Mouse (Mus musculus) forebrain, postnatal 0 days (tissue): ENCODE results near the gene E330009J07Rik. TPM values are rescaled to one million over a fixed set of nuclear protein-coding genes. Genes with fewer than 3 reads are reported as not detected.

Experiments
- ATAC-seq: fragments of 200-750 bp; cut with Nextera tagmentation; 2 replicates; pipeline ENCODE4 v1.8.0; 2017; ENCODE audit warnings: mild to moderate bottlenecking, moderate library complexity
- DNase-seq: peaks from one replicate; pipeline ENCODE4 v3.0.0-alpha.2; 2015
- H3K27ac ChIP-seq: fragments of 300-500 bp; sonication (generic); 2 replicates; pipeline ENCODE4 v1.5.1; 2014; ENCODE audit warnings: low read depth, mild to moderate bottlenecking, antibody characterized with exemption, low read length, moderate library complexity, mixed read lengths
- H3K27me3 ChIP-seq: fragments of 300-500 bp; sonication (generic); 2 replicates; pipeline ENCODE4 v1.6.1; 2014; ENCODE audit warnings: mild to moderate bottlenecking, low read length, mixed read lengths; ENCODE audit not compliant: insufficient read depth
- H3K36me3 ChIP-seq: fragments of 300-500 bp; sonication (generic); 2 replicates; pipeline ENCODE4 v1.6.1; 2014; ENCODE audit warnings: mild to moderate bottlenecking, moderate library complexity; ENCODE audit not compliant: insufficient read depth
- H3K4me1 ChIP-seq: fragments of 300-500 bp; sonication (generic); 2 replicates; pipeline ENCODE4 v1.6.1; 2014; ENCODE audit warnings: antibody characterized with exemption; ENCODE audit not compliant: insufficient read depth
- H3K4me2 ChIP-seq: fragments of 300-500 bp; sonication (generic); 2 replicates; pipeline ENCODE4 v1.6.1; 2014; ENCODE audit warnings: low read depth, mild to moderate bottlenecking, moderate library complexity
- H3K4me3 ChIP-seq: fragments of 300-500 bp; sonication (generic); 2 replicates; pipeline ENCODE4 v1.5.1; 2014; ENCODE audit warnings: low read depth, low read length, mixed read lengths
- H3K9ac ChIP-seq: fragments of 300-500 bp; sonication (generic); 2 replicates; pipeline ENCODE4 v1.6.1; 2014; ENCODE audit warnings: mild to moderate bottlenecking
- H3K9me3 ChIP-seq: fragments of 300-500 bp; sonication (generic); 2 replicates; pipeline ENCODE4 v1.6.1; 2016; ENCODE audit warnings: low read length
- CTCF ChIP-seq: sonication (generic); IDR thresholded peaks from 2 replicates; pipeline ENCODE4 v1.5.1; 2016; ENCODE audit warnings: antibody characterized with exemption, control low read depth, low read depth
- WGBS: fragments of 180-500 bp; shearing (Covaris S2); extraction: QIAGEN DNeasy Blood & Tissue Kit; methylation state at CpG from one replicate; pipeline ENCODE4 v1.1.7; 2014; 5-methylcytosine and 5-hydroxymethylcytosine counted together
- polyA plus RNA-seq: library from polyadenylated mRNA; unstranded; fragments of >200 nt; fragmentation: Nextera tagmentation; extraction: Ambion mirVana; gene quantifications from 2 replicates; pipeline ENCODE4 v1.2.1, GENCODE M21; 2015
- total RNA-seq: library from RNA; depleted of rRNA; stranded (reverse); fragments of >200 nt; gene quantifications from 2 replicates; pipeline ENCODE4 v1.2.3, GENCODE M21; 2014

Gene E330009J07Rik
- total and polyA plus RNA-seq, 2 experiments from 2014 or later = 10.2 to 26.4 TPM

DNA sequence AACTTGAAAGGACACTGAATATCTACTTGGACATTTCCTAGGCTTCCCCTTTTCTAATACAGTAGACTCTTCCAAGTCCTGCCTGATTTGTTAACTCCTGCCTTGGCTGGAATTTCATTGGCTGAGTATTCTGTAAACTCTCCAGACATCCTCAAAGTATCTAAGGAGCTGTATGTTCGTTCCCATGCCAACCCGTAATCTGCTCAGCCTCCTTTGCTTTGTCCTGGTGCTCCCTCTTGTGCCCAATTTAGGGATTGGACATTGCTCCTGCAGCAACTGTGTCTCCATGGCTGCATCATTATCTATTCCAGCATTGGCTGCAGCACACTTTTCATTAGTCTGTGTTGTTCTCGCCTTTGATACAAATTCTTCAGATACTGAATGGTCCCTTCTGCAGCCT, 42.7 kb downstream of the E330009J07Rik start:
- peak; percentile 99 for ATAC-seq
- no peak overlapping the region for H3K4me3 ChIP-seq
- H3K9me3 ChIP-seq = no peaks in the 10 kb centered on the region
- 2% methylated on average over 3 of the region's 3 CpGs for WGBS
- H3K36me3 ChIP-seq = peaks cover 17% of the 10 kb centered on the region; the same call in 1 of the 2 replicates
- TF ChIP-seq CTCF = peak; percentile 97
- no peaks in the 10 kb centered on the region for H3K4me1 ChIP-seq
- H3K27ac ChIP-seq = no peak overlapping the region
- H3K4me2 ChIP-seq = no peak overlapping the region
- DNase-seq = peak; percentile 95
- no peaks in the 10 kb centered on the region for H3K27me3 ChIP-seq
- H3K9ac ChIP-seq = no peak overlapping the region

DNA sequence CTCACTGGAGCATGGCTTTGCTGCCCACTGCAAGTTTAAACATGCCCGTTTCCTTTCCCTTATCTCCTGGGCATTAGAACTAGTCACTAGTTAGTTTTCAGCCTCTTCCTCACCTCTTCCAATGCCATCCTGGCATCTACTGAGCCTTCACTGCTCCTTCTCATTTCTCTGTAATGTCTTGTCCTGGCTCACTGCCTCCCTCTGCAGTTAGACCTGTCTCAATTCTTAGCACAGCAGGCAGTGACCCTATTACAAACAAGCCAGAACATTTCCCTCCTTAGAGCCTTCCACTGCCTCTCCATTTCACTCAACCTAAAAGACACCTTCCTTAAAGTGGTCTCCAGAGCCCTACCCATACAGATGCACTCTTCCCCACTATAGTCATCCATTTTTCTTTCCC, 45.0 kb downstream of the E330009J07Rik start:
- H3K27me3 ChIP-seq = no peaks in the 10 kb centered on the region
- no peak overlapping the region for H3K27ac ChIP-seq
- TF ChIP-seq CTCF = peak; percentile 51
- H3K4me1 ChIP-seq = no peaks in the 10 kb centered on the region
- DNase-seq (peak; percentile 27), ATAC-seq (no peak)
- peaks cover 8% of the 10 kb centered on the region for H3K36me3 ChIP-seq
- H3K9ac ChIP-seq = no peak overlapping the region
- H3K4me3 ChIP-seq = no peak overlapping the region
- H3K9me3 ChIP-seq = no peaks in the 10 kb centered on the region
- 100% methylated on average over 1 of the region's 1 CpGs for WGBS
- H3K4me2 ChIP-seq = no peak overlapping the region

GRCm38 (mm10) chr6:40388660-40389059, 47.3 kb downstream of the E330009J07Rik start:
- peaks cover 3% of the 10 kb centered on the region for H3K36me3 ChIP-seq
- H3K27ac ChIP-seq = no peak overlapping the region
- H3K4me3 ChIP-seq = no peak overlapping the region
- H3K4me1 ChIP-seq = no peaks in the 10 kb centered on the region
- no peak overlapping the region for H3K9ac ChIP-seq
- H3K9me3 ChIP-seq = no peaks in the 10 kb centered on the region
- H3K4me2 ChIP-seq = no peak overlapping the region
- no peaks in the 10 kb centered on the region for H3K27me3 ChIP-seq
- no peak for TF ChIP-seq CTCF
- DNase-seq (no peak), ATAC-seq (no peak)
- WGBS = 65% methylated on average over 4 of the region's 4 CpGs

DNA sequence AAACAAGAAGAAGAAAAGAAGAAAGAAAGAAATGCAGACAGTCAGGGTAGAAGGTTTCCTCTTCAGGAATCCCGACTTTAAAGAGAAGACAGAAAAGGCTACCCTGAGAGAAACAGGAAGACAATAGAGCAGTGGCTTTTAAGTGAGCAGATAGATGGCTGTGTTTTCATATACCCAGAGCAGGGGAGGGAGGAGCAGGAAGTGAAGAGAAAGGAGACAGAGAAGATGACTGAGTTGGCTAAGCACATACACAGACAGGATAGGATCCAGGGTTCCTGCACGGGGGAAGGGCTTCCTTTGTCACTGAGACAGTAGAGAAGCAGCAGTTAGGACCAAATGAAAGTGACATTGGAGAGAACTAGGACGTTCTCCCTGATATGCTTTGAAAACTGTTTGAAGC, 50.3 kb downstream of the E330009J07Rik start:
- no peak overlapping the region for H3K4me2 ChIP-seq
- H3K27ac ChIP-seq = no peak overlapping the region
- no peak for ATAC-seq
- no peak overlapping the region for H3K9ac ChIP-seq
- H3K4me3 ChIP-seq = no peak overlapping the region
- DNase-seq = no peak
- no peak for TF ChIP-seq CTCF
- peaks cover 13% of the 10 kb centered on the region for H3K36me3 ChIP-seq
- no peaks in the 10 kb centered on the region for H3K4me1 ChIP-seq
- H3K9me3 ChIP-seq = no peaks in the 10 kb centered on the region
- 68% methylated on average over 3 of the region's 3 CpGs for WGBS
- H3K27me3 ChIP-seq = no peaks in the 10 kb centered on the region

- Histone ChIP-seq H3K36me3 (peaks cover 19% of the 10 kb centered on the region), H3K27ac (no peak overlapping the region), H3K27me3 (no peaks in the 10 kb centered on the region), H3K4me3 (no peak overlapping the region), H3K4me1 (no peaks in the 10 kb centered on the region), H3K9ac (no peak overlapping the region), H3K4me2 (no peak overlapping the region), H3K9me3 (no peaks in the 10 kb centered on the region)
- TF ChIP-seq CTCF = no peak
- no peak for ATAC-seq
- WGBS = 91% methylated on average over 4 of the region's 4 CpGs
- DNase-seq = no peak
Observed at GRCm38 (mm10) chr6:40381908-40382307, 54.0 kb downstream of the E330009J07Rik start.

GRCm38 (mm10) chr6:40380181-40380580, 55.8 kb downstream of the E330009J07Rik start:
- H3K9ac ChIP-seq = no peak overlapping the region
- TF ChIP-seq CTCF = no peak
- WGBS = 88% methylated on average over 3 of the region's 3 CpGs

DNA sequence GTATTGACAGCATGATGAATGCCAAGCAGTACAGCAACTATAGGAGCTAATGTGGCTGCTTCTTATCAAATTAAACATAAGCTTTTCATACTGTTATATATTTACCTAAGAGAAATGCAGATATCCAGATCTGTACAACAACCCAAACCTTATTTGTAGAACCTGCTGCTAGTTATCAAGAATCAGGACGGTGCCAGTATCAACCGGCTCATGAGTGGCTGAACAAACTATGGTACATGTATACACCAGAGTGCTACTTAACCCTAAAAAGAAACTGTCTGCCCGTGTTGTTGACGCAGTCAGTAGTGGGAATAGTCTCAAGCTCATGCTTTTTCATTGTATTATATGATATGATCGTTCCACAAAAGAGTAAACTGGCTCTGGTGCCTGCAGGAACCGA, 64.9 kb downstream of the E330009J07Rik start:
- peak; percentile 15; the same call in 1 of the 2 replicates for ATAC-seq
- no peak overlapping the region; the same call in 1 of the 2 replicates for H3K27ac ChIP-seq
- peaks cover 18% of the 10 kb centered on the region for H3K36me3 ChIP-seq
- no peak overlapping the region for H3K9ac ChIP-seq
- no peak overlapping the region for H3K4me3 ChIP-seq
- H3K9me3 ChIP-seq = no peaks in the 10 kb centered on the region
- no peaks in the 10 kb centered on the region for H3K27me3 ChIP-seq
- H3K4me2 ChIP-seq = no peak overlapping the region
- no peak for DNase-seq
- H3K4me1 ChIP-seq = no peaks in the 10 kb centered on the region
- no peak for TF ChIP-seq CTCF
- 75% methylated on average over 6 of the region's 6 CpGs for WGBS

More at GRCm38 (mm10) chr6:40380181-40380580, 55.8 kb downstream of the E330009J07Rik start:
- Histone ChIP-seq H3K4me1 (no peaks in the 10 kb centered on the region), H3K27ac (no peak overlapping the region), H3K4me2 (no peak overlapping the region), H3K27me3 (no peaks in the 10 kb centered on the region), H3K9me3 (no peaks in the 10 kb centered on the region), H3K36me3 (peaks cover 23% of the 10 kb centered on the region), H3K4me3 (no peak overlapping the region)
- no peak for DNase-seq
- ATAC-seq = no peak
